Mouse (Mus musculus) regulatory T cell (primary cell): ENCODE results near the gene Pidd1.

Source experiments
- in situ Hi-C: fragments of 300-600 bp; cut with MboI, MseI; formaldehyde crosslinking; loops from one replicate; pipeline ENCODE4 v1.15.1; 2025; ENCODE audit warnings: high pct_unique_total_duplicates

The Pidd1 gene

GRCm38 (mm10) chr7:141475011-141475804 is 31.4 kb upstream of the Pidd1 start, which contains the start of the genes Polr2l and Tspan4:
Gene Polr2l (minus strand): TSS chr7:141475132.
Gene Tspan4 (plus strand): TSS chr7:141475240.
- in situ Hi-C loops: loop anchor here (25.0 kb wide), 2 partner anchors 187 to 412 kb away; partner anchors contain the start of gene Muc6

DNA sequence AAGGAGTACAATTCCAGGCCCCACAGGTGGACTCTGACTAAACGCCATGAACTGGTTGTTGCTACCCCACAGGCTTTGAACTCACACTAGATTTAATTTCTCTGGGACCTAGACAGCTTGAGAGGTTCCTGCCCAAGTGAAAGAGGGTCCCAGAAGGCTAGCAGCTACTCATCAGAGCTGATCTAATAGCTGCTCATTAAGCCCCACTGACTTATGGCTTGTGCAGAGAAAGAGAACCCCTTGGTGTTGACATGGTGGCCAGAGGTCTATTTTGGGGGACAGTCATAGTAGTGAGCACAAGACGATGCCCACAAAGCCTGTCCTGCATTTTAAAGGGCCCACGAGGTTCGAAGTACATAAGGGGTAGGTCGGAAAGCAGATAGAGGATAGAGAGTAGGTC is 30.3 kb upstream of the Pidd1 start:
- in situ Hi-C loops: no loop called here

- in situ Hi-C loops: no loop called here
These were observed 28.9 kb upstream of the Pidd1 start for GRCm38 (mm10) chr7:141472763-141473162.

DNA sequence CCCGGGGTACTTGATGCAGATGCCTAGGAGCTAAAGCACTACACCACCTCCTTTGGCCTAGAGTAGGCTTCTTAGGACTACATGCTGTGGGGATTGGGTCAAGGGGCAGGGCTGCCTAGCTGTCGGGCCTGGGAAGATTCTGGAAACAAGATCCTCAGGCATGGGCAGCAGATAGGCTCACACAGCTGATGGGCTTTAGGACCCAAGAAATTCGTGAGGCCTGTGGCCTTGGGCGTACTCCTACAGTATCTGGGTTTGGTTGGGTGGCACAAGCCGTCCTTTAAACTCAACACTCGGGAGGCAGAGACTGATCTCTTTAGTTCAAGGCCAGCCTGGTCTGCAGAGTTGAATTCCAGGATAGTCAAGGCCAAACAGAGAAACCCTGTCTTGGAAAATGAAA is 28.4 kb upstream of the Pidd1 start:
- in situ Hi-C loops: no loop called here

- in situ Hi-C loops: no loop called here
These were observed 27.4 kb upstream of the Pidd1 start for GRCm38 (mm10) chr7:141471236-141471635.

DNA sequence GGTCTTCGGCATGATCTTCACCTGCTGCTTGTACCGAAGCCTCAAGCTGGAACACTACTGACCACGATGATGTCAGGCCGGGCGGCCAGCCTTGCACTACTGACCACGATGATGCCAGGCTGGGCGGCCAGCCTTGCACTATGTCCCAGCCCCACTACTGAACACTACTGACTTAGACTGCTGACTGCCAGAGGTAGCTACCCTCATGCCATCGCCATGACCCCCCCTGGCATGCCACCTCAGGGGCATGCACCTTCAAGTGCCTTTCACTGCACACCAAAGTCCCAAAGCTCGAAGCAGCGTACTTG is 26.8 kb upstream of the Pidd1 start:
- in situ Hi-C loops: no loop called here

DNA sequence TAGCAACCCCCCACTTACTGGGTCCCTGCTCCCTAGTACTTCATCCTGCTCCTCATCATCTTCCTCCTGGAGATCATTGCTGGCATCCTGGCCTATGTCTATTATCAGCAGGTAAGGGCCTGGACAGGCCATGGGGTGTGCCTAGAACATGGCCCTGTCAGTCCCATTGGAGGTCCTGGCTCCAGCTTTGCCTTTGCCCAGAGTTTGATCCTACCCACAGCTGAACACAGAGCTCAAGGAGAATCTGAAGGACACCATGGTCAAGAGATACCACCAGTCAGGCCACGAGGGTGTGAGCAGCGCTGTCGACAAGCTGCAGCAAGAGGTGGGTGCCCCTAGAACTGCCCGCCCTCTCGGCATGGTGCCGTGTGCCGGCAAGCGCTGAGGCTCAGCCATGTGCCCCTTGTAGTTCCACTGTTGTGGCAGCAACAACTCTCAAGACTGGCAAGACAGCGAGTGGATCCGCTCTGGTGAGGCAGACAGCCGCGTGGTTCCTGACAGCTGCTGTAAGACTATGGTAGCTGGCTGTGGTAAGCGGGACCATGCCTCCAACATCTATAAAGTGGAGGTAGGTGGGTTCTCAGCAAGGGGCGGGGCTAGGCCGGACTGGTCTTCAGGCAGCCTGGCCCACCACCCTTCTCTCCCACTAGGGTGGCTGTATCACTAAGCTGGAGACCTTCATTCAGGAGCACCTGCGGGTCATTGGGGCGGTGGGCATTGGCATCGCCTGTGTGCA is 26.2 kb upstream of the Pidd1 start:
- in situ Hi-C loops: no loop called here

- in situ Hi-C loops: no loop called here
These were observed 25.5 kb upstream of the Pidd1 start for GRCm38 (mm10) chr7:141469352-141469751.

GRCm38 (mm10) chr7:141468522-141469211 is 24.8 kb upstream of the Pidd1 start:
- in situ Hi-C loops: no loop called here

GRCm38 (mm10) chr7:141468164-141468521 is 24.3 kb upstream of the Pidd1 start:
- in situ Hi-C loops: no loop called here

GRCm38 (mm10) chr7:141467230-141468030 is 23.6 kb upstream of the Pidd1 start, which contains the start of gene Cd151:
Gene Cd151 (plus strand): TSS chr7:141467392.
- in situ Hi-C loops: no loop called here

DNA sequence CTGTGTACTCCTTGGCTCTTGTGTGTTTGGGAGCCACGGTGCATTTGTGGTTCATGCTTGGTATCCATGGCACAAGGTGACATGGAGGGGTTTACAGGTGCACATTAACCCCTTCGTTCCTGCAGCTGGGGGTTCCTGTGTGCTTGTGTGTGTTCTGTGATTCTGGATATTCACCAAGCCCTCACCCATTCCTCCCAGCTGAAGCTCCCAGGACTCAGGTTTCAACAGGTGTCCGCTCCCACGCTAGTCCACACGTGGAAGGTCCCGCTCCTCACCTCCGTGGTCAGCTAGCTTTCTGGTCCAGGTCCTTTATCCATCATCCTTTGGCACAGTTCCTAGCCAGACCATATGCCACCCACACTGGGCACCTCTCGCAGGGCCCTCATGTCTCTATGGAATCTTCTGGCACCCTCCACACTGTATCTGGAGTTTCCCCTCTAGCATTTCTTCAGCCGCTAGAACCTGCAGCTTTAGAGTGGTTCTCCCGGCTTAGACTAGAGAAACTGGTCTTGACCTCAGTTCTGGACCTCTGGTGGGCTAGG is 22.9 kb upstream of the Pidd1 start:
- in situ Hi-C loops: no loop called here

DNA sequence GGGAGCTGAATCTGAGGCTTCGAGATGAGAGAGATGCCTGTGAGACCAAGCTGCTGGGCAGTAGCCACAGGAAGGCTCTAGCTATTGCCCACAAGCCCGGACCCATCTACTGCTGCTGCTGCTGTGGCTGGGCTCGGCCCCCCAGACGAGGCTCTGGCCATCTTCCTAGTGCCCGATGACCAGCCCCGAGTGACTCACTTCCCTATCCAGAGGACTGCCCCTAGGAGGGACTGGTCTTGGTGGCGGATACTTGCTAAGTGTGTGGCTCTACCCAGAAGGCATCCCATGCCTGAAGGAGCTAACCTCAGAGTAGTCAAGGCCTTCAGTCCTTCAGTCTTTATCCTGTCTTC is 22.2 kb upstream of the Pidd1 start:
- in situ Hi-C loops: no loop called here

DNA sequence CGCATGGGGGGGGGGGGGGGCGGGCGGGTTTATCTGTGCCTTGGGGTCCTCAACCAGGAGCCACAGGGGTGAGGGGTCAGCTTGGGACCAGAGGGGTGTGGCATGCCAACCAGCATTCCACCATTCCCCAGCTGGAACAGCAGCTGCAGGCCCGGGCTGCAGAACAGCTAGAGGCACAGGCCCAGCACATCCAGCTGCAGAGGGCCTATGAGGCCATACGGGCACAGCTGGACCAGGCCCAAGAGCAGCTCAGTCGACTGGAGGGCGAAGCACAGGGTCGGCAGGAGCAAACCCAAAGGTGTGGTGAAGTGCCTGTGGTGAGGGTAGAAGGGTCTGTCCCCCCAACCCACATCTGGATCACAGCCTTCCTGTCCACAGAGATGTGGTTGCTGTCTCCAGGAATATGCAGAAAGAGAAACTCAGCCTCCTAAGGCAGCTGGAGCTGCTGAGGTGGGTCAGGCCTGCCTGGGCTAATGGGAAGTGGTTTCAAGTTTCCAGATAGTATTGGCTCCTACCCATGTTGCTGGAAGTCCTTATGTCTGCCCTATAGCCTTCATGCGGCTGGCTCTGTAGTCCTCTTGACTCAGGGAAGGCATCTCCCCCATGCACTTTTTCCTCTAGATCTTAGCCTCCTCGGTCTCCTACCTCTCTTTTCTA is 21.7 kb upstream of the Pidd1 start:
- in situ Hi-C loops: no loop called here

DNA sequence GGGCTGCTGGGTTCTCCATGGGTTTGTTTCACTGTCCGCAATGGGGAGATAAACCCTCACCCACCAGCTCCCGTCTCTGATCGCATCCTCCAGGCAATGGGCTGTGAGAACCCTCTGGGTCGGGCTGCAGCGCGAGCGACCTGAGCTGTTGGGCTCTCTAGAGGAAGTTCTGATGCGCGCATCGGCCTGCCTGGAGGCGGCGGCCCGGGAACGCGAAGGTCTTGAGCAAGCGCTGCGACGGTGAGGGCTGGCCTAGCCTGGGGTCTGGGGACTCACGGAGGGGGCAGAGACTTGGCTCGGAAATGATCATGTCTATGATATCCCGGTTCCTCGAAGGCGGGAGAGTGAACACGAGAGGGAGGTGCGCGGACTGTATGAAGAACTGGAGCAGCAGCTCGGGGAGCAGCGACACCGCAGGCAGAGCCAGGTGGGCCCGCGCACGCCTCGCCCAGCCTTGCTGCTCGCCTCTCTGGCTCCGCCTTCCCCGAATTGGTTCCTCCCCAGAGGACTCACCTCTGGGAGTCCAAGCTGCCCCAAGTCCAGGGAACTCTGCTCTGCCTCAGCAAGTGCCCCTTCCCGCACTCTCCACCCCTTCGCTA is 20.9 kb upstream of the Pidd1 start:
- in situ Hi-C loops: no loop called here

GRCm38 (mm10) chr7:141463824-141464602 is 20.2 kb upstream of the Pidd1 start:
- in situ Hi-C loops: no loop called here

- in situ Hi-C loops: no loop called here
These were observed 18.6 kb upstream of the Pidd1 start for GRCm38 (mm10) chr7:141462333-141462821.

GRCm38 (mm10) chr7:141461521-141462332 is 17.9 kb upstream of the Pidd1 start:
- in situ Hi-C loops: no loop called here
